Mouse (Mus musculus): Measurements from ENCODE around the gene Sntb2.
"Not testable (repeated sequence)": the region's sequence is repeated elsewhere in the genome, so short reads cannot be mapped to it uniquely, and the experiment has no call there.

Gene Sntb2

DNA sequence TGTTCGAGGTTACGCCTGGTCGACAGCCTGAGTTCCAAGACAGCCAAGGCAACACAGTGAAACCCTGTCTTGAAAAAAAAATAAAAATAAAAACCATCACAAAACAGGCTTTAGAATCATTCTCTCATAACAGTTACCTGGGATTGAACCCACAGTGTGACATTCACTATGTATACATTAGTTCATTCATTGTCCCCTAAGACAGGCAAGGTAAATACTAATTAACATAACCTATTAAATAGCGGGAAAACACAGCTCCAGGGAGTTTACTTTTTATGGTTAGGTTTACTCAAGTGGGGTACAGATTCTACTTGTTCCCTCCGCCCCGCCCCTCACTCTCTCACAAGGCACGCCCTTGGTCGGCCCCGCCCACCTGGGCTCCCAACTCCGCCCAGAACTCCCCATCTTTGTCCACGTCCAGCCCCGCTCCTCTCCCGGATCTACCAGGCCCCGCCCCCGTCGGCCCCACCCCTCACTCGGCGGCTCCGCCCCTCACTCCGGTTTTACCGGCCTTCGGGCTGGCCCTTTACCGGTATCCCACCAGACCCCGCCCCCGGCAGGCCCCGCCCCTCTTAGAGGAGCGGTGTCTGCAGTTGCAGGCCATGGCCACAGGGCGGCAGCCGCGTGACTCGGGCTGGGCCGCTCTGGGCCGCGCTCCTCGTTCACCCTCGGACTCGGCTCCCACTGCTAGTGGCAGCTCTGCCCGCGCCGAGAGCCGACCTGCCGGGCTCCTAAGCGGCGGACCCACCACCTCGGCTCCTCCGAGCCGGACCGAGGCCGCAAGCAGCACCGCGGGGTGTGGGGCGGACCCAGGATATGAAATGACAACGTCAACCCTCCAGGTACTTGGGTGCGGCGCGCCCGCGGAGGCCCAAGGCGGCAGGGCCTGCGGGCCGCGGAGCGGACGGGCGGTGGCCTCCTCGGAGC lies 95.4 kb downstream of the Sntb2 start, which contains the start of gene Vps4a:
Gene Vps4a, plus strand, starts transcription at position 573 of the 927 bp plus-strand sequence.
- DNase-seq (ENCODE audit: extremely low spot score, low spot score) = peak; percentile 99

DNA sequence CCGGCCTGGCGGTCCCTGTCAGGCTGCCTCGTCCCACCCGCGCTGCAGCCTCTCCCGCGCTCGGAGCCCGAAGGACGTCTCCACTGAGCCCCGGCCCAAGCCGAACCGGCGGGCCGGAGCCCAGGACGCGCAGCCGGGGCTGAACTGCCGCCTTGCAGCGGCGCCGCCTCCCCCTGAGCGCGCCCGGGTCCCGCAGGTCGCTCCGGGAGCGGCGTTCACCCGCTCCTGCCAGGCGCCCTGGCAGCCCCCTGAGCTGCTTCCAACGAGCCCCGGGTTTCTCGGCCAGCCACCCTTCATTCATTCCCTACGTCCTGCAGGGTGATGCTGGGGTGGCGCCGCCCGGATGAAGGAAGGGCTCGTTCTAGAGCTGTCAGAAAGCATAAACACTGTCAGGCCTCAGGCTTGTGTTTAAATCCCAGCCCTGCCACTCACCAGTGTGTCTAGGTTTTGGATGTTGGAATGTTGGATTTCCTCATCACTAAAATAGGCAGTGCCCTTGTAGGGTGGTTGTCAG lies 96.1 kb downstream of the Sntb2 start:
- no peak for DNase-seq (ENCODE audit: extremely low spot score, low spot score)

DNA sequence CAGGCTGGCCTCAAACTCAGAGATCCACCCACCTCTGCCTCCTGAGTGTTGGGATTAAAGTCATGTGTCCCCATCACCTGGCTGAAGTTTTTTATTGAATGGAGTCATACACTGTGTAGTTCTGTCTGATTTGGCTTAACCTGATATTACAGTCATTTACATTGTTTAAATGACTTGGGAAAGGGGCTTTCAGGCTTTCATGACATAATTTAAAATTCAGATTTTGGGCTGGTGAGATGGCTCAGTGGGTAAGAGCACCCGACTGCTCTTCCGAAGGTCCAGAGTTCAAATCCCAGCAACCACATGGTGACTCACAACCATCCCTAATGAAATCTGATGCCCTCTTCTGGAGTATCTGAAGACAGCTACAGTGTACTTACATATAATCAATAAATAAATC lies 98.1 kb downstream of the Sntb2 start:
- DNase-seq (ENCODE audit: extremely low spot score, low spot score) = not testable (repeated sequence)

DNA sequence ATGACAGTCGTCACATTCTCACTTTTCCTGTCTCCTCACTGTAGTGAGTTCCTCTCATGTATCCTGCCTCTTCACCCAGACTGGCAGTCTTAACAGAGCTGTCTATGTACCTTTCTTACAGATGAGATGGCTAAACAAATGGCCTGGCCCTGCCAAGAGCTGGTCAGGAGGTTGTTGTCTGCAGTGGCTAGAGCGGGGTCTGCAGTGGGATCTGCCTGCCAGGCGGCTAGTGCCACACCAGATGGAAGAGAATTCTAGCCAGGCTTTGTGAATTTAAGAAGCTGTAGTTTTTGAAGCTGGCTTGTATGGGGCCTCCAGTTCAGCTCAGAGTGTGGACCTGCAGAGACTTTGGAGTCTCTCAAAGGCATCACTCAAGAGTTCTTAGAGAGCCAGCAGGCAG lies 100.1 kb downstream of the Sntb2 start:
- DNase-seq (ENCODE audit: extremely low spot score, low spot score) = no peak

DNA sequence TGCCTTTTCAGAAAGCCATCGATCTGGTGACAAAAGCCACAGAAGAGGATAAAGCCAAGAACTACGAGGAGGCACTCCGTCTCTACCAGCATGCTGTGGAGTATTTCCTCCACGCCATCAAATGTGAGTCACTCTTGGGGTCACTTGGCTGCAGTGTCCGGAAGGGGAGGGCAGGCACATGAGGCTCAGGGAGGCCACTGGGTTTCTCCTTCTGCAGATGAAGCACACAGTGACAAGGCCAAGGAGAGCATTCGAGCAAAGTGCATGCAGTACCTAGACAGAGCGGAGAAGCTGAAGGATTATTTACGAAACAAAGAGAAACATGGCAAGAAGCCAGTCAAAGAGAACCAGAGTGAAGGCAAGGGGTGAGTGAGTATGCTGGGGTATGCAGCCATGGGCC lies 101.1 kb downstream of the Sntb2 start:
- DNase-seq (ENCODE audit: extremely low spot score, low spot score) = no peak

DNA sequence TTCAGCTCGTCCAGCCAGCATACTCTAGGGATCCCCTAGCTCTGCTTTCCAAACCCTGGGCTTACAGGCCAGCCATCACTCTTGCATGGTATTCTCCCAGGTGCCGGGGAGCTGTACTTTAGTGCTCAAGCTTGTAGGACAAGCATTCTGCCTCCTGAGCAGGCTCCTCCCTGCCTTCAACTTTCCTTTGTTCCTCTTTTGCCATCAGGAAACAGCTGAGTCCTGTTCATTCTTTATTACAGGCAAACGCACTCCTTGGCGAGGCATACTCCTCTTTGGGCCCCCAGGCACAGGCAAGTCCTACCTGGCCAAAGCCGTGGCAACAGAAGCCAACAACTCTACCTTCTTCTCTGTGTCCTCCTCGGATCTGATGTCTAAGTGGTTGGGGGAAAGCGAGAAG lies 105.1 kb downstream of the Sntb2 start:
- DNase-seq (ENCODE audit: extremely low spot score, low spot score) = no peak

DNA sequence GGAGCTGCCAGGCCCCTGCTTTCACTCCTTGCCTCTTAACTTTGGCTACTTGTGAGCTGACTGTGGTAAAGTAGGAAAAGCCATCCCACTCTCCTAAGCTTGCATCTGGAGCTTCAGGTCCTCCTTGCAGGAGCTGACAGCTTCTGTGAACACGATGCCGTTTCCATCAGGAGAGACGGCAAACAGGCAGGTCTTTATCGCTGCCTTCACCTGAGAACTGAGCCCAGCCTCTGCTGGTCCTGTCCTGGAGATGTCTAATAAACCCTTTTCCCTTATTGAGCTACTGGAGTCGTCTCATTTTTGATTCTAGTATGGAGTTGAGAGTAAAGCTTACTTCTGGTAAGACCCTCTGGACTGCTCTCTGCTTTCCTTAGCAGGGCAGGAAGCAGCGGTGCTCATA lies 109.9 kb downstream of the Sntb2 start:
- DNase-seq (ENCODE audit: extremely low spot score, low spot score) = no peak

DNA sequence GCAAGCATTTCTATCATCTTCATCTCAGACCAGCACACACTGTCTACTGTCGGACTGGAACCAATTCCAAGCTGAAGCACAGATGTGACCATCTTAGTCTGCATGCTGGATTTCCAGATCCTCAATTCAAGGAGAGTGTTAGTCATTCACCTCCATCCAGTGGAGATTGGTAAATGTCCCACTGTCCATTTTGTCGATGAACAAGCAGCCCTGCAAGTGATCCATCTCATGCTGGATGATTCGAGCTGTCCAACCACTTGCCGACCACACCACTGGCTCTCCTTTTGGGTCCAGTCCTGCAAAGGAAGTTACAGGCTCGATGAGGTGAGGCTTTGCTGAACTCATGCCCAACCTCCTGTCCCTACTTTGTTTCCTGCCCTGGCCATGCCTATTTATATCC lies 111.4 kb downstream of the Sntb2 start:
- no peak for DNase-seq (ENCODE audit: extremely low spot score, low spot score)

DNA sequence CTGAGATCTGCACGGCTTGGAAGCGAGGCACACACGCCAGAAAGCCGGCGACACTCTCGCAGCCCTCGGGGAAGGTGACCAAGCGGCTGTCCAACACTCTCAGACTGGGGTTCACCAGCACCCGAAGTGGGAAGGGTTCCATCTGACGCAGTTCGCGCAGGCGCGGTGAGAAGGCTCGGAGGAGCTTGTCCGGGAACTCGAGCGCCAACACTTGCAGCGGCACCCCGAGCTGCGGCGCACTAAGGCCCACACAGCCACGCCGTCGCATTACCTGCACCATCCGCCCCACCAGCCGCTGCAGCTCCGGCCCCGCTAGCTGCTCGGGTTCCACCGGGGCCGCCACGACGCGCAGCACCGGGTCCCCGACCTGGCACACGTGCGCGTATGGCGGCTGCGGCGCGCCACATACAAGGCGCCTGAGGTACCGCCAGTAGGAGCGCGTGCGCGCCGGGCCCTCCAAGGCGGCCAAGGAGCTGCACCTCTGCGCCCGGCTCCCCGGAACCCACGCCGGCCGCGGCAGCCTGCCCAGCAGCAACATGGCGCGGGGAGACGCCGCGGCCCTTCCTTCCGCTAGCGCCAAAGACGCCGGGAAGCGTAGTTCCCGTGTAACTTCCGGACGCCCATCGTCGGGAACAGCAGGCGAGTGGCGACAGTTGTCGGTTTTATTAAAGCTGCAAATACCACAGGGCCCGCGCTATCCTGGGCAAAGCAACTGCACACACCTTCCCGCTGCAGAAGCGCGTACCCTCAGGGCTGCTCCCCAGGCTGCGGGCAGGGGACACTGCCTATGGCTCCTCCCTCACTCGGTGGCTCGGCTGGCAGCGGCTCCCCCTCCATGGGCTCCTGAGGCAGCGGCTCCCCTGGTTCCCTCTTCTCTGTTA lies 112.8 kb downstream of the Sntb2 start, which contains the start of gene Pdf:
Gene Pdf, minus strand, starts transcription at position 554 of the 881 bp plus-strand sequence.
- peak; percentile 80 for DNase-seq (ENCODE audit: extremely low spot score, low spot score)

DNA sequence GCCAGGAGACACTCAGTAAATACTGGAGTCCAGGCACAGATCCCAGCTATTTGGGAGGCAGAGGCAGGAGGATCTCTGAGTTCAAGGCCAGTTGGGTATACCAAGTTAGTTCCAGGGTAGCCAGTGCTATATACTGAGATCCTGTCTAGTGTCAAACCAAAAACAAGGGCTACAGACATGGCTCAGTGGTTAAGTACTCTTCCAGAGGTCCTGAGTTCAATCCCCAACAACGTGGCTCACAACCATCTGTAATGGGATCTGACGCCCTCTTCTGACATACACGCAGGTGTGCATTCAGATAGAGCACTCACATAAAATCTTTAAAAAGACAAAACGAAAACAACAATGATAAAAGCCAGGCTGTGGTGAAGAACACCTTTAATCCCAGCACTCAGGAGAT lies 113.9 kb downstream of the Sntb2 start:
- DNase-seq (ENCODE audit: extremely low spot score, low spot score) = no peak

DNA sequence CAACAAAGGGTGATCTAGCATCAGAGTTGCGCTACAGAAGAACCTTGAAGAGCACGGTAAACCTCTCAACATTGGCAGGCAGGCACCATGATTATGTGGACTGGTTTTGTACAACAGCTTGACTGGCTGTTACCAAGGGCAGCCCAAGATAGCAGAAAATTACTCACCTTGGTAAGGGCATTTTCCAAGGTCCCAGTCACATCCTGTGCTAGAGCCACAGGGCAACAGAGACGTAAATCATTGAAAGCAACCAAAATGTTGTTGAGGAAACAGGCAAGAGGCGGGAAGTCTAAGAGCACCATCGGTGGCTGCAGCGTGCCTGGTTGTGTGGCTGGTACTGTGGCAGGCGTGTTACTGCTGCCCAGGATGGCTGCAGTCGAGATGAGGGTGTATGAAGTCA lies 116.5 kb downstream of the Sntb2 start:
- no peak for DNase-seq (ENCODE audit: extremely low spot score, low spot score)

DNA sequence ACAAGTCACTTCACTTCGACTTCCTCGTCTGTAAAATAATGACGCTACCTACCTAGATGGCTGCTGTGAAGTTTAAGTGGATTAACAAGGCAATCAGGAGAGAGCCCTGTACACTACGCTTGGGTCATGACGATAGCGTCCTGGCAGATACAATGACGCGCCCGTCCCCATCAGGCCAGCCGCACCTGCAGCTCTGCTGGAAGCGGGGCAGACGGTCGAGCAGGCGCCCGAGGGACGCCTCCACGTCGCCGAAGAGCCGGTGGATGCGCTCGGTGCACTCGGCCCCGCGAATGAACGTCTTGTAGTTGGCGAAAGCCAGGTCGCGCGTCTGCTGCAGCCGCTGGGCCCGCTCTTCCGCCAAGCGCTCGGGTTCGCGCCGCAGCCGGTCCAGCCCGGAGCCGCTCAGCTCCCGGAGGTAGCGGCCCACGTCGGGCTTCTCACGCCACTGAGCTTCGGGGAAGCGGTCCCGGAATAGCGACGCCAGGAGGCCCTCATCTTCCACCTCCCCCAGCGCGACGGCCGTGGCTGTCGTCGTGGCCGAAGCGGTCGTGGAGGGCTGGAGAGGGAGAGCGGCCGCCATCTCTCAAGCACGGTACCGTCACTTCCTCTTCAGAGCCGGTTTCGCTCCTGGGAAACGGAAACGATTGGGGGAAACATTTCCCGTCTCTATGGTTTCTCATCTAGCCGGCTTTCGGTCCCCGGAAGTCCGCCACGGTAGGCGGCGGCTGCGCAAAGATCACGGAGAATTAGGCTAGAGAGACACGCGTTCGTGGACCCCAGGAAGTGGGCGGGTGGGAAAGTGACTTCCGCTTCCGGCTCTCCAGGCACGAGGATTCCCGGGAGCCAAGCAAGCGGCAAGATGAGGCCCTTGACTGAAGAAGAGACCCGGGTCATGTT lies 120.8 kb downstream of the Sntb2 start, which contains the start of the genes Cog8 and Nip7:
Gene Cog8, minus strand, starts transcription at position 614 of the 897 bp plus-strand sequence.
Gene Nip7, plus strand, starts transcription at position 802 of the 897 bp plus-strand sequence.
- DNase-seq (ENCODE audit: extremely low spot score, low spot score) = peak; percentile 98

DNA sequence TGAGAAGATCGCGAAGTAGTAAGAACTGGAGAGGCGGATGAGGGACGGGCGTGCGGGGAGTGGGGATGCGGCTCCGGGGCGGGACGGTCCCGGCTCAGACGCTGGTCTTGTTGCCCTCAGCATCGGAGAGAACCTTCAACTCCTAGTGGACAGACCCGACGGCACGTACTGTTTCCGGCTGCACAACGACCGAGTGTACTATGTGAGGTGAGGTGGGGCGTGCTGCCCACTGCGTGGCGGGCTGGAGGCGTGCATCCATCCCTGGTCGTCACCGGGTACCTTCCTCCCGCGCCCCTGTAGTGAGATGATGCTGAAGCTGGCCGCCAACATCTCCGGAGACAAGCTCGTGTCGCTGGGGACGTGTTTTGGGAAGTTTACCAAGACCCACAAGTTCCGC lies 121.4 kb downstream of the Sntb2 start:
- no peak for DNase-seq (ENCODE audit: extremely low spot score, low spot score)

DNA sequence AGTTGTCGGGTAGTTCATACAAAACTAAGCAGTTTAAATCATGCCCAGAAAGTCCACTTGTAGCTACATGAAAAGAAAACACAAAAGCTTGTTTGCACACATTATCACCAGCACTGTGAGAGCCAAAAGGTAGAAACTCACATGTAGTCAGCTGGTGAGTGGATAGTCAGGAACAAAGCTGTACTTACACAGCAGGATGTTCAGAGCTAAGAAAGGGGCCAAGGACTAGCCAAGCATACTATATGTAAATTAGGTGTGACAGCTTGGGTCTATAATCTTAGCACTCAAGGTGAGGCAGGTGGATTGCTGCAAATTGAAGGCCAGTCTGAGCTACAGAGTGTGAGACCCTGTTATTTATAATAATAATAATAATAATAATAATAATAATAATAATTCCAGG lies 127.1 kb downstream of the Sntb2 start:
- no peak for DNase-seq (ENCODE audit: extremely low spot score, low spot score)

DNA sequence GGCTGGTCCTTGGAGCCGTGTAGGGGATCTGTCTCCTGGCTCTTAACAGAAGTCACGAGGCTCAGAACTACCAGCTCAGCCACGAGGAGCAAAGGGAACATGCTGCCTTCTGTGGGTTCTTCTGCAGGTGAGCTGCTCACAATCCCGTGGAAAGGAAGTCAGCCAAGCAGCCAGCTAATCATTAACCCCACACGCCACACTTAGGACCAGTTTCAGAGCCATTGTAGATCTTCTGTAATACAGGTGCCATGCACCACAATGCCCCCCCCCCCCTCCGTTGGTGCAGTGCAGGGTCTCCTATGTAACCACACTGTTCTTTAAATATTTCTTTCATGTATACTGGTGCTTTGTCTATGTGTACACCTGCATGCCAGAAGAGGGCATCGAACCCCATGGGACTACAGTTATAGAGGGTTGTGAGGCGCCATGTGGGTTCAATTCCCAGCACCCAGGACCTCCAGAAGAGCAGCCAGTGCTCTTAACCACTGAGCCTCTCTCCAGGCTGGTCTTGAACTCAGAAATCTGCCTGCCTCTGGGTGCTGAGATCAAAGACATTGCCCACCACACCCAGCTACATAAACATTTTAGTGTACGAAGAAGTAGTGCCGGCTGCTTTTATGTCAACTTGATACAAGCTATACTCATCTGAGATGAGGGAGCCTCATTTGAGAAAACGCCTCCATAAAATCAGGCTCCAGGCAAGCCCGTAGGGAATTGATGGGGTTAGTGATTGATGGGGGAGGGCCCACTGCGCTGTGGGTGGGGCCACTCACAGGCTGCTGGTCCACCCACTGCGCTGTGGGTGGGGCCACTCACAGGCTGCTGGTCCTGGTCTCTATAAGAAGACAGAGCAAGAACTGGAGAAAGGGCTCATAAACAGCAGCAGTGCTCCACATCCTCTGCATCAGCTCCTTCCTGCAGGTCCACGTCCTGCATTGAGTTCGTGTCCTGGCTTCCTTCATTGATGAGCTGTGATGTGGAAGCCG lies 130.3 kb downstream of the Sntb2 start, which contains the start of gene Tmed6:
Gene Tmed6, minus strand, starts transcription at position 134 of the 986 bp plus-strand sequence.
- DNase-seq (ENCODE audit: extremely low spot score, low spot score) = no peak

Measured in neural tube, embryonic 10.5 days (tissue).